Mouse (Mus musculus): ENCODE measurements around the gene Cox18. TPM values are rescaled to one million over a fixed set of nuclear protein-coding genes. Genes with fewer than 3 reads are reported as not detected.

Gene Cox18
- total and polyA plus RNA-seq, 3 experiments: 30.0 to 77.0 TPM; not detected in 1

- no peak for TF ChIP-seq CHD2 (IDR thresholded peaks at IDR 0.05; ENCODE audit: low read length)
- peak; percentile 68; the same call in 1 of the 2 replicates for TF ChIP-seq CHD1 (IDR thresholded peaks at IDR 0.05; ENCODE audit: low read depth, low read length)
- Histone ChIP-seq H3K4me1 (ENCODE audit: control insufficient read depth in 1 of 2, insufficient read depth in 2 of 2, low read length in 2 of 2) (peaks cover 0 to 5% of the 10 kb centered on the region in 2 experiments; a peak in 3 of 4 replicates), H3K79me2 (ENCODE audit: control insufficient read depth, insufficient read depth, low read length, poor library complexity) (peaks cover 15% of the 10 kb centered on the region), H3K4me3 (ENCODE audit: control insufficient read depth in 1 of 2, insufficient read depth in 1 of 2, low read depth in 2 of 2, low read length in 2 of 2) (peak overlapping the region; percentile 41 to 52), H3K27me3 (ENCODE audit: control insufficient read depth in 1 of 2, insufficient read depth in 2 of 2, low read length in 2 of 2) (no peaks in the 10 kb centered on the region), H3K9me3 (replicated peaks; ENCODE audit: insufficient read depth, low read length) (no peaks in the 10 kb centered on the region), H3K9ac (ENCODE audit: control insufficient read depth, low read depth, low read length, poor library complexity, severe bottlenecking) (peak overlapping the region; percentile 66), H3K36me3 (ENCODE audit: control insufficient read depth in 1 of 2, insufficient read depth in 2 of 2, low read length in 2 of 2) (peaks cover 10 to 15% of the 10 kb centered on the region in 2 experiments), H3K27ac (ENCODE audit: control insufficient read depth, low read depth, low read length) (peak overlapping the region; percentile 96)
- peak; percentile 51 for DNase-seq (ENCODE audit: low read depth, low spot score)
Observed at GRCm38 (mm10) chr5:90224730-90225129, 929 bp upstream of the Cox18 start.

- H3K36me3 ChIP-seq (ENCODE audit: control insufficient read depth in 1 of 2, insufficient read depth in 2 of 2, low read length in 2 of 2): peaks cover 6 to 15% of the 10 kb centered on the region in 2 experiments
- peak overlapping the region; percentile 81 for H3K27ac ChIP-seq (ENCODE audit: control insufficient read depth, low read depth, low read length)
Observed at GRCm38 (mm10) chr5:90222937-90223336, 864 bp downstream of the Cox18 start.

DNA sequence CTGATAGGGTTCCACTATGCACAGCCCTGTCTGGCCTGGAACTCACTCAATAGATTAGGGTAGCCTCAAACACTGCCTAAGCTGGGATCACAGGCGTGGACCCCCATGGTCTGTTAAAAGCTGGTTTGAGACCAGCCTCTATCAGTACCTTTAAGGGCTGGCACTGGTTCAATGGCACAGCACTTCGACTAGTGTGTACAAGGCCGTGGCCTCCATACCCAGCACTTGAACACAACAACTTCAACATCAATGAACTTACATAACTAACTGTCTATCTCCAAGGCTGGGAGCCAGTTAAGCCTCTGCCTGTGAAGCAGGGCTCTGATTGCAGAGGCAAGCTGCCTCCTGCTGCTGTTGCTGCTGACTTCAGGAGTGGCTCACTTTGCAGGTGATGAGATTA is 6.0 kb downstream of the Cox18 start:
- no peak overlapping the region for H3K27ac ChIP-seq (ENCODE audit: control insufficient read depth, low read depth, low read length)
- H3K36me3 ChIP-seq (ENCODE audit: control insufficient read depth in 1 of 2, insufficient read depth in 2 of 2, low read length in 2 of 2): peaks cover 2 to 5% of the 10 kb centered on the region in 2 experiments; a peak in 3 of 4 replicates
- TF ChIP-seq KAT2A (conservative IDR thresholded peaks at IDR 0.05; ENCODE audit: low read depth, low read length) (no peak), EP300 (IDR thresholded peaks at IDR 0.05; ENCODE audit: low read depth in 1 of 2, low read length in 2 of 2) (no peak), RAD21 (IDR thresholded peaks at IDR 0.05; ENCODE audit: low read depth, low read length) (no peak), MAFK (IDR thresholded peaks at IDR 0.05; ENCODE audit: borderline replicate concordance, low read depth, low read length) (no peak), TBP (IDR thresholded peaks at IDR 0.05; ENCODE audit: low read depth, low read length) (no peak), MYC (IDR thresholded peaks at IDR 0.05; ENCODE audit: low read depth, low read length) (no peak), BHLHE40 (IDR thresholded peaks at IDR 0.05; ENCODE audit: borderline replicate concordance, low read depth, low read length) (no peak), SMC3 (IDR thresholded peaks at IDR 0.05; ENCODE audit: low read depth, low read length) (no peak), UBTF (IDR thresholded peaks at IDR 0.05; ENCODE audit: borderline replicate concordance, insufficient read depth, low read depth, low read length) (no peak)
- peaks cover 6% of the 10 kb centered on the region for H3K79me2 ChIP-seq (ENCODE audit: control insufficient read depth, insufficient read depth, low read length, poor library complexity)
- no peak for DNase-seq (ENCODE audit: low read depth, low spot score)
- H3K9me3 ChIP-seq (replicated peaks; ENCODE audit: insufficient read depth, low read length): no peaks in the 10 kb centered on the region
- no peak overlapping the region for H3K9ac ChIP-seq (ENCODE audit: control insufficient read depth, low read depth, low read length, poor library complexity, severe bottlenecking)
- H3K4me3 ChIP-seq (ENCODE audit: control insufficient read depth in 1 of 2, insufficient read depth in 1 of 2, low read depth in 2 of 2, low read length in 2 of 2): no peak overlapping the region
- peaks cover 0 to under 1% of the 10 kb centered on the region in 2 experiments; a peak in 2 of 4 replicates for H3K4me1 ChIP-seq (ENCODE audit: control insufficient read depth in 1 of 2, insufficient read depth in 2 of 2, low read length in 2 of 2)
- H3K27me3 ChIP-seq (ENCODE audit: control insufficient read depth in 1 of 2, insufficient read depth in 2 of 2, low read length in 2 of 2): no peaks in the 10 kb centered on the region

More at GRCm38 (mm10) chr5:90222937-90223336, 864 bp downstream of the Cox18 start:
- no peaks in the 10 kb centered on the region for H3K9me3 ChIP-seq (replicated peaks; ENCODE audit: insufficient read depth, low read length)
- TF ChIP-seq CHD2 (IDR thresholded peaks at IDR 0.05; ENCODE audit: low read length) (0 out of 2 replicates have a peak, but pooled peaks have one; percentile 14), CTCF (IDR thresholded peaks at IDR 0.05 in 2 of 3, conservative IDR thresholded peaks at IDR 0.05 in 1 of 3; ENCODE audit: control insufficient read depth in 1 of 3, insufficient read depth in 1 of 3, low read depth in 2 of 3, low read length in 3 of 3, poor library complexity in 1 of 3, severe bottlenecking in 1 of 3) (no peak), ELF1 (IDR thresholded peaks at IDR 0.05; ENCODE audit: low read depth, low read length) (no peak)
- no peak for DNase-seq (ENCODE audit: low read depth, low spot score)
- peak overlapping the region; percentile 62 to 68 for H3K4me3 ChIP-seq (ENCODE audit: control insufficient read depth in 1 of 2, insufficient read depth in 1 of 2, low read depth in 2 of 2, low read length in 2 of 2)
- H3K27me3 ChIP-seq (ENCODE audit: control insufficient read depth in 1 of 2, insufficient read depth in 2 of 2, low read length in 2 of 2): no peaks in the 10 kb centered on the region
- H3K9ac ChIP-seq (ENCODE audit: control insufficient read depth, low read depth, low read length, poor library complexity, severe bottlenecking): peak overlapping the region; percentile 92
- H3K79me2 ChIP-seq (ENCODE audit: control insufficient read depth, insufficient read depth, low read length, poor library complexity): peaks cover 15% of the 10 kb centered on the region
- peaks cover 0 to 5% of the 10 kb centered on the region in 2 experiments; a peak in 3 of 4 replicates for H3K4me1 ChIP-seq (ENCODE audit: control insufficient read depth in 1 of 2, insufficient read depth in 2 of 2, low read length in 2 of 2)
